Mouse (Mus musculus) heart, postnatal 10 days (tissue): ENCODE data around the gene Glp1r. TPM values are rescaled to one million over a fixed set of nuclear protein-coding genes. Genes with fewer than 3 reads are reported as not detected.
A peak's percentile ranks its signal among the peaks of the same experiment; 100 is the strongest.

ENCODE experiments used
- DNase-seq, 2 experiments: peaks; one replicate each; pipeline ENCODE4 v3.0.0; 2021
- intact Hi-C: fragments of 180-260 bp; cut with DNase I; formaldehyde crosslinking; loops from one replicate; pipeline ENCODE4 v1.15.1; 2025
- total RNA-seq, 2 experiments: library from RNA; stranded (reverse); gene quantifications; 2 replicates each; pipeline ENCODE4 v1.2.3; 2021

Gene Glp1r
- total RNA-seq, 2 experiments from 2014 or later: 0.55 to 0.60 TPM

GRCm38 (mm10) chr17:30910866-30911731, 9.5 kb downstream of the Glp1r start:
- peak in 1 of 2 experiments; percentile 9 for DNase-seq
- intact Hi-C loops: no loop called here

- intact Hi-C loops: no loop called here
- DNase-seq: no peak
Observed at GRCm38 (mm10) chr17:30911732-30912088, 10.1 kb downstream of the Glp1r start.

GRCm38 (mm10) chr17:30912536-30912935, 10.9 kb downstream of the Glp1r start:
- intact Hi-C loops: no loop called here
- DNase-seq: no peak

DNA sequence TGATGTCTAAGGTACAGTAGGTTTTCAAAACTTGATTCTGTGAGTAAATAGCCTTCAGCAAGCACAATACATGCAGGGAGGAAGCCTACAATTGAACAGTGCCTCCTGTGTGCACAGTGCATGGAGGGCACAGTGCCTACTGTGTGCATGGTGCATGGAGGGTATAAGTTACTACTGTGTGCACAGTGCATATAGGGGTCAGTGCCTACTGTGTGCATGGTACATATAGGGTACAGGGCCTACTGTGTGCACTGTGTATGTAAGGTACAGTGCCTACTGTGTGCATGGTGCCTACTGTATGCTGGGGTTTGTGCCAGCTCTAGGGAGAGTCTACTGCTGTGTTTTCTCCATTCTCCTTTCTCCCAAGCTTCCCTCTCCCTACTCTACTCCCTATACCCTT, 12.6 kb downstream of the Glp1r start:
- DNase-seq: no peak
- intact Hi-C loops: no loop called here

DNA sequence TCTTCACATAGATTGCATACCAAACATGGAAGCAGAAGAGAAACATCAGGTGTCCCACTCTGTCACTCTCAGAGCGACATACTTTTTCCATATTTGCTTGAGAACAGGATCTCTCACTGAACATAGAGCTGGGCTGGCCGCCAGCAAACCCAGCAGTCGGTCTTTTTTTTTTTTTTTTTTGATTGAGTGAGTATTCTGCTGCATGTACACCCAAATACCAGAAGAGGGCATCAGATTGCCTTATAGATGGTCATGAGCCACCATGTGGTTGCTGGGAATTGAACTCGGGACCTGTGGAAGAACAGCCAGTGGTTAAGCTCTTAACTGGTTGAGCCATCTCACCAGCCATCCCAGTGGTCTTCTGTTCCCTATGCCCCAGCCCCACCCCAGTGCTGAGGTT, 21.9 kb downstream of the Glp1r start:
- DNase-seq: no peak
- intact Hi-C loops: no loop called here

GRCm38 (mm10) chr17:30930827-30931226, 29.2 kb downstream of the Glp1r start:
- intact Hi-C loops: no loop called here
- no peak for DNase-seq

DNA sequence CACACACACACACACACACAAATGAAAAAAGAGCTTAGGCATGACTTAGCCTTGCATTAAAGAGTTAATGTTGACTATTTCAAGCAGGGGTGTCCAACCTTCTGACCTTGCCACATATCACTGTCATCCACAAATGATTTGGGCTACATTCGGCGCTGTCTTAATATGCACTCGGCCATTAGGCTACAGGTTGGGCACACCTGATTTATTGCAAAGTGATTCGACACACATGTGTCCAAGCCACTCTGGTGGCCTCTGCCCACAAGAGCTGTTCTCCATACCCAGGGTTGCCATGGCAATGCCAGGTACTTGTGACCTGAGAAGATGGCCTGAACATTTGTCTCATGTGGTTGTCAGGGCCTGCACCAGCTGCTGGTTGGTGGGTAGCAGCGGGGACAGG, 31.2 kb downstream of the Glp1r start:
- DNase-seq: no peak
- intact Hi-C loops: no loop called here

DNA sequence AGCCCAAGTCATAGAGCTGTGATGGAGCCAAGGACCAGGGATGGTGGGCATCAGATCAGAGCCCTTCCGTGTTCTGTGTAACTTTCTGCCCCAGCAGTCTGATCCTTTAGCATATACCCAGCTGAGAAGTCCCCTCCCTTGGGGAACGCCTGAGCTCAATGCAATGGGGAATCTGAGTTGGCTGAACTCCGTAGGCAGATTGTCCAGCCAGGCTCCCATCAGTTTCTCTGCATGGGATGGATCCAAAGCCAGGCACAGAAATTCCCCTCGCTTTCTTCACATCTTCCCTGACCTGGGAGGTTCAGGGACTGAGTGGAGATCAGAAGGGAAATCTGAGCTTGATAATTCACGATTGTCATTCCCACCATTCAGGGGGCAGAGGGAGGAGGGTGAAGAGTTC, 33.7 kb downstream of the Glp1r start:
- DNase-seq: no peak
- intact Hi-C loops: no loop called here

GRCm38 (mm10) chr17:30938554-30938953, 36.9 kb downstream of the Glp1r start:
- peak; percentile 14 to 43 for DNase-seq
- intact Hi-C loops: no loop called here

DNA sequence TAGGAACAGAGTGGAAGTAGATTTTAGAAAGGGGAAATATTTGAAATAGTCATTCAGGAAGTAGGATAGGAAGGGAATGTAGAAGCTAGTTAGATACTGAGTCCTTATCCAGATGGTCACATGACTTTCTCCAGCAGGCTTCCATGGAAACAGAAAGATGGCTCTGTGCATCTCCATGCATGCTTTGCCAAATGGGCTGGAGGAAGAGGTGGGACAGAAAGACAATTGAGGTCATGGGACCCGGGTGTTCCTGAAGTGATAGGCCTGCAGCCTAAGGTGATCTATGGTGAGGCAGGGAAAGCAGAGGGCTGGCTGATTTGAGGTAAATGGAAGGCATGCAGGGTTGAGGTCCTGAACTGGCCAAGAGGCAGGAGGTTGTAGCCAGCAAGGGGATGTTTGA, 46.8 kb downstream of the Glp1r start:
- intact Hi-C loops: no loop called here
- no peak for DNase-seq

GRCm38 (mm10) chr17:30950780-30951179, 49.2 kb downstream of the Glp1r start:
- intact Hi-C loops: loop anchor here (1.0 to 2.0 kb wide), 3 partner anchors 106 to 204 kb away; no protein-coding TSS in a partner anchor
- DNase-seq: peak; percentile 66 to 82

DNA sequence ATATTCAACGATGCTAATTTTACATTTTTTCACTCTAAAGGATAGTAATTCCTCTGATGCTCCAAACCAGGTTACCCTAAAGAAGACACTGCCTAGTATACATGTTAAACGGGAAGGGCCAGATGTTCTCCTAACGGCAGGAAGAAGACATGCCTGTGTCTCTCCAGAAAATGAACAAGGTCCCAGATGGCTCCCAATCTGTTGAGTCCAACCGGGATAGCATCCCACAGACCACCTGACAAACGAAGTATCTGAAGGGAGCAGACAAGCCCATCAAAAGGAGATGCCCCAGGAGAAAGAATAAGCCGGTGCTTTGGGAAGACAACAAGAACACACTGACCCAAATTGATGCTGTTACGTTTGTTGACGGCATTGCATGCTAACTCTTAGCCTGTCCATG, 50.0 kb downstream of the Glp1r start:
- no peak for DNase-seq
- intact Hi-C loops: loop anchor here (2.0 kb wide), 1 partner anchor 107 kb away; no protein-coding TSS in a partner anchor

GRCm38 (mm10) chr17:30954340-30954739, 52.7 kb downstream of the Glp1r start, which contains the start of gene Umodl1:
Gene Umodl1 (plus strand): TSS chr17:30954640.
- no peak for DNase-seq
- intact Hi-C loops: no loop called here

DNA sequence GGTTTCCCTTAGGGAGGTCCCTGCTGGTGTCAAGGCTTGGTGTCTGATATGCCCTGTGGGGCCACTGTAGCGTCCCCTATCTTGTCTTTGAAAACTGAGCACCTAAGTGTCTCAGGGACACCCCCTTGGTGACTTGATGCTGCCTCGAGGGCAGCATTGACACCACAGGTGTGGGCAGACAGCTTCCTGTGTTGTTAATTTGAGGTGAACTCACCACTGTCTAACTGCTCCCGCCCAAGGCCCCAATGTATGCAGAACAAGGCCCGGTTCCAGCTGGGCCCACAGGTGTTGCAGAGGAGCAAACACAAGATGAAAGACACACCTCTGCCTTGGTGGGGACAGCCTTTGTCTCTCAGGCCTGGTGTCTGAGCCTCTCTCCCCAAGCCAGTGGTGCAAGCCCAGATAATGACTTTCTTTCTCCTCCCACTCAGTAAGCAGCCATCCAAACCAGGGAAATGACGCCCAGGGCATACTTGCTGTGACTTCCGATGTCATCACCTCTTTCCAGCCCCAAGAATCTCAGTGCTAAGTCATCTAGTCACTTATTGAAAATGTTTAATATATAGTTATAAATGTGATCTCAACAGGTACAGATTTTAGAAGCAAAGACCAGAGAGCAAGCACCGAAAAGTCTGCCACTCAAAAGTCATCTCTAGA, 60.4 kb downstream of the Glp1r start:
- intact Hi-C loops: no loop called here
- DNase-seq: no peak

DNA sequence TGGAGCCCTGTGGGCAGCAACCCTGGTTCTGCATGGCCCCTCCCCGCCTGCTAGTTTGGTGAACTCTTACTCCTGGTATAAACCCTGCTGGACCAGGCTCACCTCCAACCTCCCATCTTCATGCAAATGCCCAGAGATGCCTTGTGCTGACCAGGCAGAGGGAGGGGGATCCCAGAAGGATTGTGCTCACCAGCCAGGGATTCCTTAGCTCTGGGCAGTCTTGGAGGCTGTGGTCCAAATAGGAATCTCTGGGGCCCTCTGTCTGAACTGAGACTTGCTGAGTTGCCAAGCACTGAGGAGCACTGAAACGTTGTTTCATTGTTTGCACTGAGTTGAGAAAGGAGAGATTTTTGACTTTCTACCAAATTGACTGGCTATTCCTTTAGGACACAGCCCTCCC, 61.3 kb downstream of the Glp1r start:
- DNase-seq: no peak
- intact Hi-C loops: no loop called here

DNA sequence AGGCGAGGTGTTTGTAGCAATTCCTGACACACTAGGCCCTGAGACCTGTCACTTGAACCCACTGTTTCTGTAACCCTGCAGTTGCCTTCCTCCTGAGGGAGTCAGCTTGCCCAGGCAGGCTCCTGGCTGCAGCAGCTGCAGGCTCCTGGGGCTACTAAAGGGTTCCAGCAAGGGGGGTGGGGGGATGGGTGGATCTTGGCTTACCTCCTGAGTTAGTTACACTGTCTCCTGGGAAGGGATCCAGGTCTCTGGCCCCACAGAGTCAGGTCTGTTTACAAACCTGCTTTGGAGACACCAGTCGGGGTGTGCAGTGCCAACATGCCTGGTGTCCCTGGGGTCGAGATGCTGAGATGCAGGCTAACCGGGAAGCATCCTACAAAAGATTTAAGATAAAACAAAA, 68.4 kb downstream of the Glp1r start:
- intact Hi-C loops: no loop called here
- peak in 1 of 2 experiments; percentile 21 for DNase-seq

GRCm38 (mm10) chr17:30971877-30972276, 70.3 kb downstream of the Glp1r start:
- DNase-seq: no peak
- intact Hi-C loops: no loop called here

- intact Hi-C loops: no loop called here
- peak; percentile 27 to 46 for DNase-seq
Observed at GRCm38 (mm10) chr17:30973332-30973731, 71.7 kb downstream of the Glp1r start.

- intact Hi-C loops: no loop called here
- no peak for DNase-seq
Observed at GRCm38 (mm10) chr17:30977290-30977689, 75.7 kb downstream of the Glp1r start.

GRCm38 (mm10) chr17:30978556-30978955, 76.9 kb downstream of the Glp1r start:
- intact Hi-C loops: no loop called here

DNA sequence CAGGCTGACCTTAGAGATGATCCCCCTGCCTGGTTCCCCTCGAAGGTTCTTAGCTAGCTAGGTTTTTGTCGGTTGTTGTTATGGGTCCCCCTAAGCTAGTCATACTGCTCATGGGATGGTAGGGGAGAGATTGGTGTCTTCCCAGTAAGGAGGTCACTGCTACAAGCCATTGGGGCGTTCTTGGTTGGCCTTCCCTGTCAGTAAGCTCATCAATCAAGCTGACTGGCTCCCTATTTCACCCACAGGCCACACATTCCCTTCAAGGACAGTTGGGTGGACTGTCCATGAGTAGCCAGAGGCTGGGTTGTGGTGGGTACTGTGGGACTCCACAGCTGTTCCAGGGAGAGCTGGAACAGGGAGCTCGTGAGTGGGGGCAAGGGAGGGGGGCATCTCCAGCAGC, 81.9 kb downstream of the Glp1r start:
- intact Hi-C loops: no loop called here
- DNase-seq: no peak

More at GRCm38 (mm10) chr17:30978556-30978955, 76.9 kb downstream of the Glp1r start:
- no peak for DNase-seq

- intact Hi-C loops: loop anchor here (1.0 to 2.0 kb wide), 2 partner anchors 173 to 243 kb away; no protein-coding TSS in a partner anchor
- peak in 1 of 2 experiments; percentile 54 for DNase-seq
Observed at GRCm38 (mm10) chr17:30990254-30990653, 88.6 kb downstream of the Glp1r start.
